Mouse (Mus musculus) cerebellum, postnatal 10 days (tissue): ENCODE data around the gene Tmem120b.
A peak's percentile ranks its signal among the peaks of the same experiment; 100 is the strongest.

Experiments
- DNase-seq, 2 experiments: peaks; one replicate each; pipeline ENCODE4 v3.0.0; 2021; ENCODE audit warnings: mixed read lengths in 2 of 2

Gene Tmem120b

GRCm38 (mm10) chr5:123129170-123129757, 61.0 kb downstream of the Tmem120b start:
- no peak for DNase-seq

GRCm38 (mm10) chr5:123130030-123130813, 62.0 kb downstream of the Tmem120b start:
- DNase-seq: no peak

- no peak for DNase-seq
Observed at GRCm38 (mm10) chr5:123130814-123131148, 62.6 kb downstream of the Tmem120b start.

GRCm38 (mm10) chr5:123132308-123133071, 64.3 kb downstream of the Tmem120b start, which contains the start of gene Rhof:
Rhof (minus strand) TSS chr5:123132692.
- peak; percentile 93 to 96 for DNase-seq

GRCm38 (mm10) chr5:123133083-123133783, 65.0 kb downstream of the Tmem120b start:
- peak; percentile 92 to 95 for DNase-seq

- DNase-seq: peak; percentile 62 to 70
Observed at GRCm38 (mm10) chr5:123133784-123134143, 65.5 kb downstream of the Tmem120b start.

GRCm38 (mm10) chr5:123134186-123134874, 66.1 kb downstream of the Tmem120b start:
- peak; percentile 88 to 92 for DNase-seq

- no peak for DNase-seq
Observed at GRCm38 (mm10) chr5:123134875-123135382, 66.7 kb downstream of the Tmem120b start.

GRCm38 (mm10) chr5:123135471-123136360, 67.5 kb downstream of the Tmem120b start:
- peak; percentile 85 to 88 for DNase-seq

- peak; percentile 89 to 92 for DNase-seq
Observed at GRCm38 (mm10) chr5:123136361-123137043, 68.3 kb downstream of the Tmem120b start.

- DNase-seq: peak; percentile 88 to 91
Observed at GRCm38 (mm10) chr5:123137044-123137909, 69.1 kb downstream of the Tmem120b start.

- no peak for DNase-seq
Observed at GRCm38 (mm10) chr5:123137910-123138229, 69.7 kb downstream of the Tmem120b start.

GRCm38 (mm10) chr5:123138230-123138911, 70.2 kb downstream of the Tmem120b start:
- DNase-seq: peak; percentile 77 to 80

GRCm38 (mm10) chr5:123138953-123139721, 70.9 kb downstream of the Tmem120b start:
- DNase-seq: peak; percentile 92 to 93

- peak in 1 of 2 experiments; percentile 64 for DNase-seq
Observed at GRCm38 (mm10) chr5:123139722-123140627, 71.8 kb downstream of the Tmem120b start.

GRCm38 (mm10) chr5:123140694-123141554, 72.7 kb downstream of the Tmem120b start:
- peak; percentile 95 to 96 for DNase-seq
